Mouse (Mus musculus) kidney, adult 11 months (tissue): ENCODE results near the gene Trp53bp2.

ENCODE experiments used
- DNase-seq: peaks from one replicate; pipeline ENCODE4 v3.0.0; 2022

The Trp53bp2 gene

GRCm38 (mm10) chr1:182461813-182462212, 52.8 kb downstream of the Trp53bp2 start:
- peak; percentile 71 for DNase-seq

- DNase-seq = peak; percentile 54
These were observed 56.3 kb downstream of the Trp53bp2 start for GRCm38 (mm10) chr1:182465309-182465708.

GRCm38 (mm10) chr1:182465978-182466377, 57.0 kb downstream of the Trp53bp2 start:
- DNase-seq = no peak

- no peak for DNase-seq
These were observed 66.2 kb downstream of the Trp53bp2 start for GRCm38 (mm10) chr1:182475005-182475796.

- DNase-seq = peak; percentile 85
These were observed 70.0 kb downstream of the Trp53bp2 start for GRCm38 (mm10) chr1:182478935-182479334.

GRCm38 (mm10) chr1:182481138-182481537, 72.2 kb downstream of the Trp53bp2 start:
- no peak for DNase-seq

GRCm38 (mm10) chr1:182481646-182482295, 72.8 kb downstream of the Trp53bp2 start:
- peak; percentile 84 for DNase-seq

- no peak for DNase-seq
These were observed 74.3 kb downstream of the Trp53bp2 start for GRCm38 (mm10) chr1:182482991-182483909.

GRCm38 (mm10) chr1:182483910-182484274, 74.9 kb downstream of the Trp53bp2 start:
- peak; percentile 70 for DNase-seq

GRCm38 (mm10) chr1:182488503-182488902, 79.5 kb downstream of the Trp53bp2 start:
- peak; percentile 78 for DNase-seq

GRCm38 (mm10) chr1:182489803-182490452, 81.0 kb downstream of the Trp53bp2 start:
- DNase-seq = peak; percentile 95

GRCm38 (mm10) chr1:182490568-182490967, 81.6 kb downstream of the Trp53bp2 start:
- no peak for DNase-seq

- DNase-seq = no peak
These were observed 82.9 kb downstream of the Trp53bp2 start for GRCm38 (mm10) chr1:182491839-182492238.

GRCm38 (mm10) chr1:182494285-182495145, 85.5 kb downstream of the Trp53bp2 start:
- DNase-seq = peak; percentile 71

- DNase-seq = peak; percentile 79
These were observed 87.7 kb downstream of the Trp53bp2 start for GRCm38 (mm10) chr1:182496685-182497084.

- no peak for DNase-seq
These were observed 88.8 kb downstream of the Trp53bp2 start for GRCm38 (mm10) chr1:182497736-182498135.

- DNase-seq = no peak
These were observed 90.6 kb downstream of the Trp53bp2 start for GRCm38 (mm10) chr1:182499443-182500089.

- no peak for DNase-seq
These were observed 91.3 kb downstream of the Trp53bp2 start for GRCm38 (mm10) chr1:182500224-182500623.

GRCm38 (mm10) chr1:182500843-182501242, 91.9 kb downstream of the Trp53bp2 start:
- DNase-seq = no peak

GRCm38 (mm10) chr1:182501815-182502405, 92.9 kb downstream of the Trp53bp2 start:
- no peak for DNase-seq
